Mouse (Mus musculus): ENCODE data around the gene Slc47a2.

Slc47a2 gene

DNA sequence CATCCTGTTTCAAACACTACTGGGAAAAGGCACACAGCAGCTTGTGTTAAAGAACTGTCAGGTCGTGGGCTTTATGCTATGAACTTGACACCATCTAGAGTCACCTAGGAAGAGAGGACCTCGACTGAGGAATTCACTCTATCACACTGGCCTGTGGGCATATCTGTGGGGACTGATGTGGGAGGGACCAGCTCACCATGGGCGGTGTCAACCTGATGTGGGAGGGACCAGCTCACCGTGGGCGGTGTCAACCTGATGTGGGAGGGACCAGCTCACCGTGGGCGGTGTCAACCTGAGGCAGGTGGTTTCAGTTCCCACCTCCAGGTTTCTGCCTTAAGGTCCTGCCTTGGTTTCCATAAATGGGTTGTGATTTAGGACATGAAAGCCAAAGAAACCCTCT is 34.9 kb downstream of the Slc47a2 start:
- TF ChIP-seq GATA4 (IDR thresholded peaks at IDR 0.05; ENCODE audit: insufficient replicate concordance, low read length) = no peak

DNA sequence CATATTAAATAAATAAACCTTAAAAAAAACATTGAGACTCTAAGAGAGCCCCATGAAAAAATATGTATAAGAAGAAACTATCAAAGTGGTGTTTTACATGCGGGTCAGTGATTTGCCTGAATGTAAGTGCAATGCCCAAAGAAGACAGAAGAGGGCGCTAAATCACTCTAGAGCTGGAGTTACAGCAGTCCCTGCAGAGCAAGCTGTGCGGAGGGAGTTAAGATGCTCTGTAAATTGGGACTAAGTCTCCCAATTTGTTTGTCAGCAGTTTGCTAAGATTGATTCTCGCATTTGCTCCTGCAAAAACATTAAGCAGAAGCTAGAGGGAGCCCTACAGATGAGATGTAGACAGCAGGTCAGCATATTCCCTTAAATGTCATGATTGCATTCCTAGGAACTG is 37.3 kb downstream of the Slc47a2 start:
- no peak for TF ChIP-seq GATA4 (IDR thresholded peaks at IDR 0.05; ENCODE audit: insufficient replicate concordance, low read length)

DNA sequence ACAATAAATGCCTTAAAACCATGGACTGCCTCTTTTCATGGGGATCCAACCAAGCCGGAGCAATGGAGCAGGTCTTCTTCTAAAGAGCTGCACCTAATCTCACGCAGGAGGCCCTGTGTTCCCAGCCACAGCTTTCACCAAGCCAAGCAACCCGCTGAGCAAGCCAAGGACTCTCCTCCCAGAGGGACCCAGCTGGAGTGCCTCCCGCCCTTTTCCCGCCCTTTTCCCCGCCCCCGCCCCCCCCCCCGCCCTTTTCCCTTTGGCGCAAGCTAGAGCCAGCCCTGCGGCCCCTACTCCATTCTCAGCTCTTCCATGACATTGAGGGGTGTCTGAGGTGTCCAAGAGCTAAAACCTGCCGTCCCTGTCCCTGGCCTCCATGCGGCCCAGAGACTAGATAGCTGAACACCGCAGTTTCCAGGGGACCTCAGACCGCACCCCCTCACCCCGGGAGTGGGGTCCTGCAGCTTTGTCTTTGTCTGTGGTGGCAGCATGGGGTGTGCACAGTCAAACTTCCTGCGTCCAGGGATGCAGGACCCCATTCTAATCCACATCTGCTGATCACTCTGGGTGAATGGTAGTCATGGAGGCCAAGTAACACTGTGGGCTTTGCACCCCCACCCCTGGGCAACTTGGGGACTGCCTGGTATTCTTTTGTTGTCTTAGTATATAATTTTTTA is 41.8 kb downstream of the Slc47a2 start:
- TF ChIP-seq GATA4 (IDR thresholded peaks at IDR 0.05; ENCODE audit: insufficient replicate concordance, low read length) = no peak

DNA sequence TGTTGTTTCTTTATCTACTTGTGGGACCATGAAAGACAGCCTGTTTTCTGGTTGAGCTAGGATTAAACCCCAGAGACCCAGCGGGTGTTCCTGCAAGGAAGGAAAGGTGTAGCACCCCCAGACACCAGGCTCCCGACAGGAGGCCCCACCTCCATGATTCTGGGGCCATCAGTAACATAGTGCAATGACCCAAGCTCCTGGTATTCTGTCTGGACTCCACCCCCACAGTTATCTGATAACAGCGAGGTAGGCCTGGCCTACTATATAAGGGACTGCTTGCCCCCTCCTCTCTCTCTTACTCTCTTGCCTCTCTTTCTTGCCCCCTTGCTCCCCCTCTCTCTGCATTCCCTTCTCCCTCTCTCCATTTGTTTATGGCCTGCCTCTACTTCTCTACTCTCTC is 42.5 kb downstream of the Slc47a2 start:
- no peak for TF ChIP-seq GATA4 (IDR thresholded peaks at IDR 0.05; ENCODE audit: insufficient replicate concordance, low read length)

DNA sequence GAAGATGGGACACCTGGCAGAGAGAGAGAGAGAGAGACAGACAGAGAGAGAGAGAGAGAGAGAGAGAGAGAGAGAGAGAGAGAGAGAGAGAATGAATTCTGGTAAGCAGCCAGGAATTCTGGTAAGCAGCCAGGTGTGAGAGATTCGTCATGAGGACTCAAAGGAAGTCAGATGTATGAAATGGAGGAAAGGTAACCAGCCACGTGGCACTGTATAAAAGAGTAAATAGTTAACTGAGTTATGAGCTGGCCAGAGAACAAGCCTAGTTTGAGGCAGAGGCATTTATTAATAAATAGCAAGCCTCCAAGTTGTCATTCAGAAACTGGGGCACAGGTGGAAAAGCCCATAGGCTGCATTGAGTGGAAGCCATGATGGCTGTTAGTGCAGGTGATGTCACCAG is 44.8 kb downstream of the Slc47a2 start:
- no peak for TF ChIP-seq GATA4 (IDR thresholded peaks at IDR 0.05; ENCODE audit: insufficient replicate concordance, low read length)

GRCm38 (mm10) chr11:61297326-61297725 is 45.3 kb downstream of the Slc47a2 start:
- TF ChIP-seq GATA4 (IDR thresholded peaks at IDR 0.05; ENCODE audit: insufficient replicate concordance, low read length) = no peak

DNA sequence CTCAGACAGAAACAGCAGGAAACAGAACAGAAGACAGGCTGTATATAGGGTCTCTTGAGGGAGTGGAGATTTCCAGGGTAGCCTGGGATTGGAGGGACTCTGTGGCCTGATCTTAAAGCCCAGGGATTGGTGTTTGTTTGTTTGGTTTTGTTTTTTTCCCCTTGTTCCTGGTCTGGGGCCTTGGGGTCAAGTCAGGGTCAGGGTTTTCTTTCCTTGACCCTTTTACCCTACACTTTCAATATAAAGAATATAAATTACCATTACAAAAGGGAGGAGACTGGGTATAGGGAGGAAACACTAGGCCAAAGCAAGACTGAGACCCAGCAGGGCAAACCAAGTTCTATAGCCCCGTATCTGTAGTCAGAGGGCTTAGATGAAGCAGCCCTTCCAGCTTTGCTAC is 46.1 kb downstream of the Slc47a2 start:
- TF ChIP-seq GATA4 (IDR thresholded peaks at IDR 0.05; ENCODE audit: insufficient replicate concordance, low read length) = no peak

GRCm38 (mm10) chr11:61295556-61295955 is 47.1 kb downstream of the Slc47a2 start:
- TF ChIP-seq GATA4 (IDR thresholded peaks at IDR 0.05; ENCODE audit: insufficient replicate concordance, low read length) = no peak

GRCm38 (mm10) chr11:61294431-61294830 is 48.2 kb downstream of the Slc47a2 start:
- TF ChIP-seq GATA4 (IDR thresholded peaks at IDR 0.05; ENCODE audit: insufficient replicate concordance, low read length) = no peak

DNA sequence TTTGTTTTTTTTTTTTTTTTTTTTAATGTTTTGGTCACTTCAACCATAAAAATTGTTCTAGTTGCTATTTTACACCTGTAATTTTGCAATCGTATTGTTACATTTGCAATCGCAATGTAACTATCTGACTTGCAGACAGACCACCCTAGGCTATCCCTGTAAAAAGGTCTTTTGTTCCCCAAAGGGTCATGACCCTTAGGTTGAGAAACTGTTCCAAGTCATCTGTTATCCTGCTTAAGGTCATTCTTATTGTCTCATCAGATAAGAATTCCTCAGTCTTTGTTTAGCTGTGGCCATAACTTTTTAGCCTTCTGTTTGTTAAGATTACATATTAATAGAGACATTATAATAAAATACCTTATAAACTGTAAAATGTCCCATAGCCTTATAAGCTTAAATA is 49.4 kb downstream of the Slc47a2 start:
- TF ChIP-seq GATA4 (IDR thresholded peaks at IDR 0.05; ENCODE audit: insufficient replicate concordance, low read length) = no peak

DNA sequence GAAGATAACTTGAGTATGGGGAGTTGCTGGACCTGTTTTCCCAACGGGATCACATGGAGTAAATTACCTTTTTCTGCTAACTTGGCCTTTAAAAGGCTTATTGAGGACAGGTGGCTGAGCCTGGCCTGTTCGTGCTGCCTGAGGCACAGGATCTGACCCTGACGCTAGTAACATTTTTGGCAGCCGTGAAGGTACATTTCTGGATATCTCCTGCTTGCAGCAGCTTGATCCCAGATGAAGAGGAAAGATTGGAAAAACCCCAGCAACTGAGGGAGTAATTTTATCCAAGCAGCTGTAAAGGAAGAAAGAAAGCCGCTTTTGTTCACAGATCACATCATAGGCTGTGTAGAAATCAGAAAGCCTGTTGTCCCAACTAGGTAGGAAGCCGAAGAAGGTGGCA is 58.3 kb downstream of the Slc47a2 start:
- TF ChIP-seq GATA4 (IDR thresholded peaks at IDR 0.05; ENCODE audit: insufficient replicate concordance, low read length) = no peak

GRCm38 (mm10) chr11:61283414-61284049 is 59.1 kb downstream of the Slc47a2 start:
- no peak for TF ChIP-seq GATA4 (IDR thresholded peaks at IDR 0.05; ENCODE audit: insufficient replicate concordance, low read length)

- no peak for TF ChIP-seq GATA4 (IDR thresholded peaks at IDR 0.05; ENCODE audit: insufficient replicate concordance, low read length)
Measured at GRCm38 (mm10) chr11:61278445-61279077, 64.1 kb downstream of the Slc47a2 start.

DNA sequence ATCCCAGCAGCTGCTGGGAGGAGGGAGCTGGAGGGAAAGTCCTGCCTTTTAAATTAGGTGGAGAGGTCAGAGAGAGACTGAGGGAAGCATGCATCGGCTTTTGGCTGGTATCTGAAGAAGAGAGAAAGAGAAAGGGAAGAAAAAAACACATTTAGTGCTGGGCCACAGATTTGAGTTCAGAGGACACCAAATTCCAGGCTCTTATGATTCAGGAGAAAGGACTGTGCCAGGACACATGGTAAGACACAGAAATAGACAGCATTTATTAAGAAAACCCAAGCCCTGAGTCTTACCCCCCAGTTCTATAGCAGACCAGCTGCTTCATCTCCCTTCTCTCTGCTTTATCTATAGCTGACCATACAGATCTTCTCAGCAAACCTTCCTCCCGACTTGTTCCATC is 64.7 kb downstream of the Slc47a2 start:
- no peak for TF ChIP-seq GATA4 (IDR thresholded peaks at IDR 0.05; ENCODE audit: insufficient replicate concordance, low read length)

GRCm38 (mm10) chr11:61276482-61276881 is 66.2 kb downstream of the Slc47a2 start:
- TF ChIP-seq GATA4 (IDR thresholded peaks at IDR 0.05; ENCODE audit: insufficient replicate concordance, low read length) = no peak

DNA sequence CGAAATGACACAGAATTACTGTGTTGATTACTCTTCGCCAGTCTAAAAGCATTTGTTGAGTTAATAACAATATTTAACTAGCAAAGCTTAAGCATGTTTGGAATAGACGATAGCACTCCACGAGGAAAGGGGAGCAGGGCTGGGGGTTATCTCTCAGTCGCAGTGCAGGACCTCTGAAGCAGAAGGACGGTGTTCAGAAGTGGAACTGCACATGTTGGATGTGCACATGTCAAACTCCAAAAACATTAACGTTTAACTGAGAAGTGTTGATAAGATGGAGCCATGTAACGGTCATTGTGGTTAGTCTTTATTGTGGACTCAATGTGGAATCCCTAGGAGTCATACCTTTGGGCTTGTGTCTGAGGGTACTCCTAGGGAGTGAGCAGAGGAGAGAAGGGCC is 67.6 kb downstream of the Slc47a2 start:
- TF ChIP-seq GATA4 (IDR thresholded peaks at IDR 0.05; ENCODE audit: insufficient replicate concordance, low read length) = no peak
